Mouse (Mus musculus): Measurements from ENCODE around the gene Bicra.

DNA sequence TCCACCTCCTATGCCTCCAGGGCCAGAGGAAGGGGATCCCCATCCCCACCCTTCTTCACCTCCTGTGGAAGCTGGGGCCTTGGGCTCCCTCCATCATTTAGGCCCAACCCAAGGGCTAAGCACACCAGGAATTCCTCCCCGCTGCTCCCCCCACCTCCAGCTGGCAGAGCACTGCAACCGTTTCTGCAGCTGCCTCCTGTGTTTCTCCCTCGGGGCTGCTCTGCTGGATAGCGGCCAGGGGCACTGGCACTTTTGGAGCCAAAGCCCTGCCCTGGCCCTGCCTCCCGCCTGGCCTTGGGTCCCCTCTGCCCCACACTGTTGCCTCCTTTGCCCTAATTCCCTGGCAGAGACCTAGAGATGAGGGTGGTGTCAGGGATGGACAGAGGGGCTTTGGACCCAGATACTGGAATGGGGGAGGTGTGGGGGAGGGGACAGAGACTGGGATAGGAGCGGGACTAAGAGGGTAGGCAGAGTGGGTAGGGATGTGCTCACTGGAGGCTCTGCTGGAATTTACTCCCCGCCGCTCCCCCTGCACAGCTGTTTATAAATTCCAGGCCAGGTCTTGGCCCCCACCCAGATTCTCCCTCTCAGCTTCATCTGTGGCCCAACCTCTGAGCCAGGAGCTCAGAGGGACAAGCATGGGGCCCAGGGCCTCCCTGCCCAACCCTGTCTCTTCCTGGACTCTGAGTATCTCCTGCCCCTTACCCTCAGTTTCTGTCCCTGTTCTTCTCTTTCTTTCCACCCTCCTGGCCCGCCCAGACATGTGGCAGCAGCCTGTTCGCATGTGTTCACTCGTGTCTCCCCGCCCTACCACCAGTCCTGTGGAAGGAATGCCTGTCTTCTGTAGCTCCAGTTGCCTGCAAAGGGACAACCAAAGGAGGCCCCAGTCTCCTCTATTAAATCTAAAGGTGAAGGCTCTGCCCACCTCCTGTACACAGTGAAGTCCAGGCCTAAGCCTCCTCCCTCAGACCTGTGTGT is 85.1 kb downstream of the Bicra start:
- TF ChIP-seq GATA1 (IDR thresholded peaks at IDR 0.05; ENCODE audit: borderline replicate concordance, low read length) (no peak), FLI1 (IDR thresholded peaks at IDR 0.05; ENCODE audit: low read length) (no peak)
